Mouse (Mus musculus): ENCODE measurements around the gene Tbc1d2b. TPM values are rescaled to one million over a fixed set of nuclear protein-coding genes. Genes with fewer than 3 reads are reported as not detected.
A peak's percentile ranks its signal among the peaks of the same experiment; 100 is the strongest.

The Tbc1d2b gene
- polyA plus RNA-seq, 1 experiment = 14.9 TPM

DNA sequence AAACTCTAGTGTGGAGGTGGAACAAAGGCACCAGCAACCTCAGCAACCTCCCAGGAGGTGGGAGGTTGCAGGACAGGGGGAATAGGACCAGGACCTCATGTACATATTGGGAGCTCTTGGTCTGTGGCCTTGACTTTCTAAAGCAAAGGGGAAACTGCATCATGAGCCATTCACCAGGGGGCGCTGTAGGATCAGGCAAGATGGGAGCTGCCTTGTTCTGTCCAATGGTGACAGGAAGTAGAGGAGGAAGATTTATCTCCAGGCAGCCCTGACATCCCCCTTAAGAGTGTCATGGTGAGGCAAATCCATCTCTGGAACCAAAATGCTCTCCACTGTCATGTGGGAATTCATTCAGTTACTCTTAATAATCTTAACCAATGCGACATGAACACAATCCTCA is 64.1 kb downstream of the Tbc1d2b start:
- WGBS = 42% methylated on average over 2 of the region's 2 CpGs
- TF ChIP-seq CTCF (IDR thresholded peaks at IDR 0.05; ENCODE audit: borderline replicate concordance, insufficient read depth, low read depth, low read length) (peak; percentile 80), POLR2A (IDR thresholded peaks at IDR 0.05; ENCODE audit: borderline replicate concordance, insufficient read depth, low read length) (no peak)
- Histone ChIP-seq H3K4me1 (ENCODE audit: control insufficient read depth, insufficient read depth, low read length) (no peaks in the 10 kb centered on the region), H3K27ac (ENCODE audit: insufficient read depth, low read length) (no peak overlapping the region), H3K27me3 (ENCODE audit: control insufficient read depth, insufficient read depth, low read length) (no peaks in the 10 kb centered on the region), H3K4me3 (replicated peaks; ENCODE audit: insufficient read depth, low read depth, low read length) (no peak overlapping the region)
- DNase-seq = peak; percentile 66 to 79

GRCm38 (mm10) chr9:90204396-90204915 is 66.1 kb downstream of the Tbc1d2b start:
- H3K27me3 ChIP-seq (ENCODE audit: control insufficient read depth, insufficient read depth, low read length) = no peaks in the 10 kb centered on the region
- H3K27ac ChIP-seq (ENCODE audit: insufficient read depth, low read length) = no peak overlapping the region
- no peak for DNase-seq
- no peaks in the 10 kb centered on the region for H3K4me1 ChIP-seq (ENCODE audit: control insufficient read depth, insufficient read depth, low read length)
- TF ChIP-seq POLR2A (IDR thresholded peaks at IDR 0.05; ENCODE audit: borderline replicate concordance, insufficient read depth, low read length) = no peak
- TF ChIP-seq CTCF (IDR thresholded peaks at IDR 0.05; ENCODE audit: borderline replicate concordance, insufficient read depth, low read depth, low read length) = peak; percentile 21; the same call in 1 of the 2 replicates
- WGBS = 59% methylated on average over 8 of the region's 8 CpGs
- H3K4me3 ChIP-seq (replicated peaks; ENCODE audit: insufficient read depth, low read depth, low read length) = no peak overlapping the region

GRCm38 (mm10) chr9:90203233-90203632 is 67.4 kb downstream of the Tbc1d2b start:
- no peak overlapping the region for H3K4me3 ChIP-seq (replicated peaks; ENCODE audit: insufficient read depth, low read depth, low read length)
- no peak overlapping the region for H3K27ac ChIP-seq (ENCODE audit: insufficient read depth, low read length)
- DNase-seq = no peak
- peaks cover 10% of the 10 kb centered on the region for H3K4me1 ChIP-seq (ENCODE audit: control insufficient read depth, insufficient read depth, low read length)
- 80% methylated on average over 5 of the region's 5 CpGs for WGBS
- TF ChIP-seq POLR2A (IDR thresholded peaks at IDR 0.05; ENCODE audit: borderline replicate concordance, insufficient read depth, low read length) (no peak), CTCF (IDR thresholded peaks at IDR 0.05; ENCODE audit: borderline replicate concordance, insufficient read depth, low read depth, low read length) (no peak)
- no peaks in the 10 kb centered on the region for H3K27me3 ChIP-seq (ENCODE audit: control insufficient read depth, insufficient read depth, low read length)

DNA sequence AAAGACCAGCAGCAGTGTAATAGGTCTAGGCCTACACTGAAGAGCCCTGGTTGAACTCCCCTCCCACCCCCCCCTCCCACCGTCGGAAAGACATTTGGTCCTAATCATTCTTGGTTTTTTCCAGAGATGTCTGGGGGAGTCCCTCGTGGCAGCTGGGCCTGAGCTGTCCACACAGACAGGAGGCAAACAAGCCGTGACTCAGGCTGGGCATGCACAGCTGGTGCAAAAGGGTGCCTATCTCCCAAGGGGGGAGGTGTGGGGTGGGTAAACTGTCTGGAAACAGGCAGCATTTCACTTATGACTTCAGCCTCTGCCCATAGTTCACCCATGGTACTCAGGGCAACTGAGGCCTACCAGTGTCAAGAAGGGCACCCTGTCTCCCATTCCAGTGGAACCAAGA is 69.1 kb downstream of the Tbc1d2b start:
- Histone ChIP-seq H3K4me3 (replicated peaks; ENCODE audit: insufficient read depth, low read depth, low read length) (no peak overlapping the region), H3K27ac (ENCODE audit: insufficient read depth, low read length) (no peak overlapping the region), H3K4me1 (ENCODE audit: control insufficient read depth, insufficient read depth, low read length) (peaks cover 14% of the 10 kb centered on the region), H3K27me3 (ENCODE audit: control insufficient read depth, insufficient read depth, low read length) (no peaks in the 10 kb centered on the region)
- TF ChIP-seq CTCF (IDR thresholded peaks at IDR 0.05; ENCODE audit: borderline replicate concordance, insufficient read depth, low read depth, low read length) = no peak
- no peak for TF ChIP-seq POLR2A (IDR thresholded peaks at IDR 0.05; ENCODE audit: borderline replicate concordance, insufficient read depth, low read length)
- DNase-seq = no peak
- 57% methylated on average over 4 of the region's 4 CpGs for WGBS

DNA sequence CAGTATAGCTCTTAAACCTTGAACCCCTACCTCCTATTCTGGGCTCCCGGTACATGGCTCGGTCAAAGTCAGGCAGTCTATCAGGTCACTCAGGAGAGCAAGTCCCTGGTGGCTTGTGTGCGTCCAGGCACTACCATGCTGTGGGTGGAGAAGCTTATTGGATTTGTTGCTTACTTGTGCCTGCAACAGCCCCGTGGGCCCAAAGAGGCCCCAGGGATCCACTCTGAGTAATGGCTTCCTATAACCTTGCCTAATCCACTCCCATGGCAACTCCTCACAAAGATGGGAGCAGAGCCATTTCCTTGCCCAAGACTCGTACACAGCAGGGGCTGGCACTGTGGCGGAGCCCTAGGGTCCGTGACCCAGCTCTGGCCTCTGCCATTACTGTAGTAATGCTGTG is 69.5 kb downstream of the Tbc1d2b start:
- Histone ChIP-seq H3K27ac (ENCODE audit: insufficient read depth, low read length) (no peak overlapping the region), H3K27me3 (ENCODE audit: control insufficient read depth, insufficient read depth, low read length) (no peaks in the 10 kb centered on the region), H3K4me1 (ENCODE audit: control insufficient read depth, insufficient read depth, low read length) (peaks cover 14% of the 10 kb centered on the region), H3K4me3 (replicated peaks; ENCODE audit: insufficient read depth, low read depth, low read length) (no peak overlapping the region)
- TF ChIP-seq POLR2A (IDR thresholded peaks at IDR 0.05; ENCODE audit: borderline replicate concordance, insufficient read depth, low read length) (no peak), CTCF (IDR thresholded peaks at IDR 0.05; ENCODE audit: borderline replicate concordance, insufficient read depth, low read depth, low read length) (no peak)
- 86% methylated on average over 7 of the region's 7 CpGs for WGBS
- DNase-seq = no peak

- no peak for DNase-seq
- Histone ChIP-seq H3K27ac (ENCODE audit: insufficient read depth, low read length) (no peak overlapping the region), H3K4me3 (replicated peaks; ENCODE audit: insufficient read depth, low read depth, low read length) (no peak overlapping the region), H3K27me3 (ENCODE audit: control insufficient read depth, insufficient read depth, low read length) (no peaks in the 10 kb centered on the region), H3K4me1 (ENCODE audit: control insufficient read depth, insufficient read depth, low read length) (peaks cover 14% of the 10 kb centered on the region)
- no peak for TF ChIP-seq POLR2A (IDR thresholded peaks at IDR 0.05; ENCODE audit: borderline replicate concordance, insufficient read depth, low read length)
- no peak for TF ChIP-seq CTCF (IDR thresholded peaks at IDR 0.05; ENCODE audit: borderline replicate concordance, insufficient read depth, low read depth, low read length)
- WGBS = 90% methylated on average over 4 of the region's 4 CpGs
Observed at GRCm38 (mm10) chr9:90200501-90200900, 70.1 kb downstream of the Tbc1d2b start.

DNA sequence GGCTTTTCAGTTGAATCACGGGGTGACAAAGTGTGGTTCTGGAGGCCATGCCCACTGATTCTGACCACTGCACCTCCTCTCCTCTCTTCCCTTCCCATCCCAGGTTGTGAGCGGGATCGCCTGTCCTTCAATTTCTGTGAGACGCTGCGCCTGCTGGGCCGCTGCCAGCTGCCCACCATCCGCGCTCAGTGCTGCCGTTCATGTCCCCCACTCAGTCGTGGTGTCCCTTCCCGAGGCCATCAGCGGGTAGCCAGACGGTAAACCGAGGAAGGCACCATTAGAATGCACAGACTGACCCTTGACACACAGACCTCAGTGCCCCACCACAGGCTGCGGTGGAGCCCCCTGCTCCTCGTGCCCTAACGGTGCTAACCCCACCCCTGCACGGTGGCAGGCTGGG is 71.0 kb downstream of the Tbc1d2b start:
- Histone ChIP-seq H3K27me3 (ENCODE audit: control insufficient read depth, insufficient read depth, low read length) (no peaks in the 10 kb centered on the region), H3K4me1 (ENCODE audit: control insufficient read depth, insufficient read depth, low read length) (peaks cover 14% of the 10 kb centered on the region), H3K4me3 (replicated peaks; ENCODE audit: insufficient read depth, low read depth, low read length) (no peak overlapping the region), H3K27ac (ENCODE audit: insufficient read depth, low read length) (no peak overlapping the region)
- no peak for DNase-seq
- TF ChIP-seq POLR2A (IDR thresholded peaks at IDR 0.05; ENCODE audit: borderline replicate concordance, insufficient read depth, low read length) (no peak), CTCF (IDR thresholded peaks at IDR 0.05; ENCODE audit: borderline replicate concordance, insufficient read depth, low read depth, low read length) (no peak)
- WGBS = 83% methylated on average over 18 of the region's 18 CpGs

- TF ChIP-seq CTCF (IDR thresholded peaks at IDR 0.05; ENCODE audit: borderline replicate concordance, insufficient read depth, low read depth, low read length) = no peak
- no peak for TF ChIP-seq POLR2A (IDR thresholded peaks at IDR 0.05; ENCODE audit: borderline replicate concordance, insufficient read depth, low read length)
- Histone ChIP-seq H3K4me1 (ENCODE audit: control insufficient read depth, insufficient read depth, low read length) (peaks cover 14% of the 10 kb centered on the region), H3K4me3 (replicated peaks; ENCODE audit: insufficient read depth, low read depth, low read length) (no peak overlapping the region), H3K27ac (ENCODE audit: insufficient read depth, low read length) (no peak overlapping the region), H3K27me3 (ENCODE audit: control insufficient read depth, insufficient read depth, low read length) (no peaks in the 10 kb centered on the region)
- DNase-seq = peak; percentile 37 to 46
- 39% methylated on average over 10 of the region's 10 CpGs for WGBS
Observed at GRCm38 (mm10) chr9:90198531-90199449, 71.8 kb downstream of the Tbc1d2b start.
